Comparison of ENCODE assay signal across 22 mouse cellular contexts in the genomic region with DNA sequence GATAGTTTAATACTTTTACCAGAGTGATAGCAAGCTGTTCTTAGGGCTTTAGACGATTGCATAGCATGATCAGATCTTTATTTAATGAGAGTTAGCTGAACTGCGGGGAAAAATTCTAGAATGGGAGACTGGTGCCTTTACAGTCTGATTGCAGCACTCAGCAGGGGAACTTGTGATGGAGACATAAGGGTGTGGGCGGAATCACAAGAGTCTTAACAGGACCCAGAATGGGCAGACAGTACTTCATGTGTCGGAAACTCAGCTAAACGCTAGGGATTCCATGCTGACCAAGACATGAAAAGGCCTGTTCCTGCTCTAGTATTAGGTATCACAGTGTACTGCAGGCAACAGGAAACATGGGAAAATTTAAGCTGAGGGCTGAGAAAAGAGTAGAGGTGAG. TPM values are rescaled to one million over a fixed set of nuclear protein-coding genes. Genes with fewer than 3 reads are reported as not detected.
A peak's percentile ranks its signal among the peaks of the same experiment; 100 is the strongest.
DNase-seq lines count a peak whose midpoint lies in the region; ATAC-seq and TF ChIP-seq lines count a peak whose summit lies in the region.
"Had no signal": no experiment of that assay in that cellular context is flagged by ENCODE, and none has a peak within 500 bp of the region (broad histone marks: within the 10 kb centered on the region; RNA-seq: fewer than 3 reads in every experiment).

No protein-coding gene starts in this region.

- no peak for TF ChIP-seq CTCF in left cerebral cortex, adult 2 months (IDR thresholded peaks at IDR 0.05)

- intact Hi-C loops in heart, postnatal 25 days (cut with DNase I): no loop called here
- intact Hi-C loops in left cerebral cortex, adult 2 months (cut with DNase I): no loop called here

- H3K27ac ChIP-seq in left cerebral cortex, adult 2 months: no peak overlapping the region
- H3K27ac ChIP-seq: embryonic facial prominence, embryonic 15.5 days; forebrain, embryonic 10.5 days; forebrain, embryonic 15.5 days; hindbrain, embryonic 15.5 days had no signal

- 0 out of 2 replicates have a peak, but pooled peaks have one; percentile 10 for ATAC-seq in megakaryocyte-erythroid progenitor cell, adult 5-6 weeks (replicated peaks; ENCODE audit: low FRiP score, low TSS enrichment, poor library complexity, severe bottlenecking)
- ATAC-seq: forebrain, embryonic 15.5 days had no signal

- no peak overlapping the region for H3K4me3 ChIP-seq in left cerebral cortex, adult 2 months
- H3K4me3 ChIP-seq: embryonic facial prominence, embryonic 15.5 days; erythroblast, embryonic 14.5 days; forebrain, embryonic 10.5 days; forebrain, embryonic 15.5 days; heart, embryonic 12.5 days; hindbrain, embryonic 15.5 days had no signal

- peak; percentile 35 for DNase-seq in heart, adult 11 months
- DNase-seq in heart, postnatal 25 days (ENCODE audit: low spot score): no peak
- DNase-seq in left cerebral cortex, adult 11 months (ENCODE audit: low spot score): peak; percentile 32
- DNase-seq in left cerebral cortex, adult 2 months (ENCODE audit: extremely low spot score in 1 of 2, low spot score in 2 of 2): no peak
- peak; percentile 81 for DNase-seq in brain, adult 2 months (ENCODE audit: low read depth, low spot score)
- no peak for DNase-seq in cerebellum, postnatal 4 days (ENCODE audit: low spot score in 2 of 2)
- DNase-seq: adrenal gland, adult 2 months; adrenal gland, postnatal 25 days; cerebellum, adult 2 months; cerebellum, postnatal 10 days; embryo, embryonic 11 days; gastrocnemius, postnatal 14 days; heart, postnatal 36 days had no signal

RNA-seq across cellular contexts. Expression of a gene that starts 13.2 kb away (rescaled TPM):
- total RNA-seq in heart, postnatal 25 days (2021): not detected
- total RNA-seq in left cerebral cortex, adult 2 months (2021): under 1 TPM; 0.61 to 0.72 TPM
- total RNA-seq in megakaryocyte-erythroid progenitor cell, adult 5-6 weeks (2014; fragmentation: Nextera tagmentation): not detected in 2 replicates
- total RNA-seq in megakaryocyte-erythroid progenitor cell, adult 5-6 weeks (2017): not detected in 2 replicates
- total RNA-seq: adrenal gland, adult 2 months; adrenal gland, postnatal 25 days; common myeloid progenitor, adult 5-6 weeks; gastrocnemius, adult 18-20 months; gastrocnemius, postnatal 14 days had no signal

Comparison
In these comparisons a context has a peak if more than half of its experiments do, and no peak if none do; other contexts are left out.
1. DNase-seq: peak in heart, adult 11 months (single experiment), left cerebral cortex, adult 11 months (single experiment) and brain, adult 2 months (single experiment); none in heart, postnatal 25 days (single experiment), left cerebral cortex, adult 2 months (0 of 2) and cerebellum, postnatal 4 days (0 of 2).